Mouse (Mus musculus) G1E (cell line): Measurements from ENCODE around the gene Slc16a10.

Source experiments
- CTCF ChIP-seq: IDR thresholded peaks from 2 replicates; pipeline ENCODE4 v1.5.1; 2012; ENCODE audit warnings: low read depth, low read length, inconsistent platforms, mixed read lengths
- GATA1 ChIP-seq: IDR thresholded peaks from 2 replicates; pipeline ENCODE4 v1.6.1; 2012; ENCODE audit warnings: borderline replicate concordance, low read length, inconsistent platforms, mixed read lengths
- POLR2AphosphoS5 ChIP-seq: IDR thresholded peaks from 2 replicates; pipeline ENCODE4 v1.6.1; 2012; ENCODE audit warnings: low read depth, low read length, inconsistent platforms; ENCODE audit not compliant: insufficient replicate concordance
- TAL1 ChIP-seq: conservative IDR thresholded peaks from 2 replicates; pipeline ENCODE4 v1.6.1; 2012; ENCODE audit warnings: low read depth, low read length, inconsistent platforms, mixed read lengths

- TF ChIP-seq CTCF (no peak), TAL1 (no peak), GATA1 (no peak), POLR2AphosphoS5 (no peak)
These were observed 78.7 kb downstream of the Slc16a10 start for GRCm38 (mm10) chr10:40063291-40063890.
